Mouse (Mus musculus): ENCODE measurements around the gene Zbtb43. TPM values are rescaled to one million over a fixed set of nuclear protein-coding genes. Genes with fewer than 3 reads are reported as not detected.

Zbtb43 gene
- polyA plus RNA-seq (2015; fragmentation: Nextera tagmentation; extraction: Ambion mirVana), result 25.2 and 28.4 TPM in 2 replicates

- peak within 1 kb of the TSS; percentile 79 for H3K9ac ChIP-seq
- peak within 1 kb of the TSS; percentile 69 for H3K4me2 ChIP-seq
- ATAC-seq (replicated peaks), result peak; percentile 95
- H3K4me3 ChIP-seq, result peak within 1 kb of the TSS; percentile 78
- no peaks in the 10 kb centered on the region for H3K9me3 ChIP-seq
- H3K27ac ChIP-seq, result peak within 1 kb of the TSS; percentile 69
- WGBS, result 5% methylated on average over 36 of the region's 36 CpGs
- H3K36me3 ChIP-seq (replicated peaks), result no peaks in the 10 kb centered on the region; the same call in 1 of the 2 replicates
- peaks cover 28% of the 10 kb centered on the region for H3K4me1 ChIP-seq
- no peaks in the 10 kb centered on the region for H3K27me3 ChIP-seq (replicated peaks)
Measured at GRCm38 (mm10) chr2:33468466-33469097, at the start of gene Zbtb43. Zbtb43 (minus strand) TSS chr2:33468559.

- WGBS, result 60% methylated on average over 19 of the region's 19 CpGs
- no peak overlapping the region for H3K27ac ChIP-seq
Measured at GRCm38 (mm10) chr2:33515856-33516255, 47.5 kb upstream of the Zbtb43 start.

GRCm38 (mm10) chr2:33515431-33515830 is 47.1 kb upstream of the Zbtb43 start:
- H3K4me2 ChIP-seq, result no peak overlapping the region
- H3K9ac ChIP-seq, result no peak overlapping the region
- no peaks in the 10 kb centered on the region for H3K4me1 ChIP-seq
- no peaks in the 10 kb centered on the region for H3K9me3 ChIP-seq
- 87% methylated on average over 8 of the region's 8 CpGs for WGBS
- H3K27ac ChIP-seq, result no peak overlapping the region
- no peaks in the 10 kb centered on the region for H3K36me3 ChIP-seq (replicated peaks)
- H3K27me3 ChIP-seq (replicated peaks), result no peaks in the 10 kb centered on the region
- no peak overlapping the region for H3K4me3 ChIP-seq
- ATAC-seq (replicated peaks), result no peak

More at GRCm38 (mm10) chr2:33515856-33516255, 47.5 kb upstream of the Zbtb43 start:
- Histone ChIP-seq H3K4me1 (no peaks in the 10 kb centered on the region), H3K4me3 (no peak overlapping the region), H3K4me2 (no peak overlapping the region), H3K27me3 (replicated peaks) (no peaks in the 10 kb centered on the region), H3K9me3 (no peaks in the 10 kb centered on the region), H3K36me3 (replicated peaks) (no peaks in the 10 kb centered on the region), H3K9ac (no peak overlapping the region)
- no peak for ATAC-seq (replicated peaks)

- H3K36me3 ChIP-seq (replicated peaks), result no peaks in the 10 kb centered on the region
- H3K4me3 ChIP-seq, result no peak overlapping the region
- 94% methylated on average over 1 of the region's 1 CpGs for WGBS
- no peak overlapping the region for H3K4me2 ChIP-seq
- H3K9ac ChIP-seq, result no peak overlapping the region
- H3K27me3 ChIP-seq (replicated peaks), result no peaks in the 10 kb centered on the region
- H3K4me1 ChIP-seq, result no peaks in the 10 kb centered on the region
- no peaks in the 10 kb centered on the region for H3K9me3 ChIP-seq
- no peak for ATAC-seq (replicated peaks)
- no peak overlapping the region for H3K27ac ChIP-seq
Measured at GRCm38 (mm10) chr2:33510791-33511190, 42.4 kb upstream of the Zbtb43 start.

GRCm38 (mm10) chr2:33502602-33503001 is 34.2 kb upstream of the Zbtb43 start:
- Histone ChIP-seq H3K9ac (no peak overlapping the region), H3K27me3 (replicated peaks) (no peaks in the 10 kb centered on the region), H3K36me3 (replicated peaks) (no peaks in the 10 kb centered on the region), H3K27ac (no peak overlapping the region), H3K4me3 (no peak overlapping the region), H3K9me3 (no peaks in the 10 kb centered on the region), H3K4me2 (no peak overlapping the region), H3K4me1 (no peaks in the 10 kb centered on the region)
- ATAC-seq (replicated peaks), result no peak
- WGBS, result 52% methylated on average over 2 of the region's 2 CpGs

- 79% methylated on average over 4 of the region's 4 CpGs for WGBS
- no peak for ATAC-seq (replicated peaks)
- Histone ChIP-seq H3K27ac (no peak overlapping the region), H3K4me3 (no peak overlapping the region), H3K36me3 (replicated peaks) (no peaks in the 10 kb centered on the region), H3K4me2 (no peak overlapping the region), H3K27me3 (replicated peaks) (no peaks in the 10 kb centered on the region), H3K9me3 (no peaks in the 10 kb centered on the region), H3K9ac (no peak overlapping the region), H3K4me1 (no peaks in the 10 kb centered on the region)
Measured at GRCm38 (mm10) chr2:33498280-33498679, 29.9 kb upstream of the Zbtb43 start.

- no peak for ATAC-seq (replicated peaks)
- 56% methylated on average over 3 of the region's 3 CpGs for WGBS
Measured at GRCm38 (mm10) chr2:33495654-33496053, 27.3 kb upstream of the Zbtb43 start.

GRCm38 (mm10) chr2:33492041-33492440 is 23.7 kb upstream of the Zbtb43 start:
- no peak overlapping the region for H3K9ac ChIP-seq
- no peak overlapping the region for H3K27ac ChIP-seq

More at GRCm38 (mm10) chr2:33495654-33496053, 27.3 kb upstream of the Zbtb43 start:
- H3K4me2 ChIP-seq, result no peak overlapping the region
- H3K27me3 ChIP-seq (replicated peaks), result no peaks in the 10 kb centered on the region; the same call in 1 of the 2 replicates
- H3K36me3 ChIP-seq (replicated peaks), result no peaks in the 10 kb centered on the region
- H3K4me3 ChIP-seq, result no peak overlapping the region
- H3K4me1 ChIP-seq, result no peaks in the 10 kb centered on the region
- no peaks in the 10 kb centered on the region for H3K9me3 ChIP-seq
- no peak overlapping the region for H3K27ac ChIP-seq
- H3K9ac ChIP-seq, result no peak overlapping the region

GRCm38 (mm10) chr2:33489565-33489964 is 21.2 kb upstream of the Zbtb43 start:
- Histone ChIP-seq H3K9me3 (no peaks in the 10 kb centered on the region), H3K4me2 (no peak overlapping the region), H3K36me3 (replicated peaks) (no peaks in the 10 kb centered on the region), H3K27ac (no peak overlapping the region), H3K27me3 (replicated peaks) (peaks cover 8% of the 10 kb centered on the region), H3K9ac (no peak overlapping the region), H3K4me1 (peaks cover 11% of the 10 kb centered on the region), H3K4me3 (no peak overlapping the region)
- no peak for ATAC-seq (replicated peaks)
- WGBS, result 46% methylated on average over 10 of the region's 10 CpGs

More at GRCm38 (mm10) chr2:33492041-33492440, 23.7 kb upstream of the Zbtb43 start:
- Histone ChIP-seq H3K4me3 (no peak overlapping the region), H3K9me3 (no peaks in the 10 kb centered on the region), H3K4me2 (no peak overlapping the region), H3K27me3 (replicated peaks) (peaks cover 3% of the 10 kb centered on the region; the same call in 1 of the 2 replicates), H3K36me3 (replicated peaks) (no peaks in the 10 kb centered on the region), H3K4me1 (peaks cover 7% of the 10 kb centered on the region)
- WGBS, result 92% methylated on average over 3 of the region's 3 CpGs
- no peak for ATAC-seq (replicated peaks)

- Histone ChIP-seq H3K4me1 (peaks cover 11% of the 10 kb centered on the region), H3K27ac (peak overlapping the region; percentile 19), H3K27me3 (replicated peaks) (peaks cover 8% of the 10 kb centered on the region), H3K9me3 (no peaks in the 10 kb centered on the region), H3K36me3 (replicated peaks) (no peaks in the 10 kb centered on the region), H3K4me2 (no peak overlapping the region), H3K4me3 (no peak overlapping the region), H3K9ac (no peak overlapping the region)
- 54% methylated on average over 8 of the region's 8 CpGs for WGBS
- no peak; the same call in 1 of the 2 replicates for ATAC-seq (replicated peaks)
Measured at GRCm38 (mm10) chr2:33487332-33487731, 19.0 kb upstream of the Zbtb43 start.

- no peaks in the 10 kb centered on the region for H3K9me3 ChIP-seq
- peaks cover 11% of the 10 kb centered on the region for H3K4me1 ChIP-seq
- peak; percentile 67; the same call in 1 of the 2 replicates for ATAC-seq (replicated peaks)
- no peak overlapping the region for H3K4me3 ChIP-seq
- H3K27me3 ChIP-seq (replicated peaks), result peaks cover 8% of the 10 kb centered on the region; the same call in 1 of the 2 replicates
- peak overlapping the region; percentile 19; the same call in 1 of the 2 replicates for H3K27ac ChIP-seq
- H3K36me3 ChIP-seq (replicated peaks), result no peaks in the 10 kb centered on the region
- no peak overlapping the region for H3K9ac ChIP-seq
- 6% methylated on average over 9 of the region's 9 CpGs for WGBS
- no peak overlapping the region for H3K4me2 ChIP-seq
Measured at GRCm38 (mm10) chr2:33486866-33487265, 18.5 kb upstream of the Zbtb43 start.

- no peak for ATAC-seq (replicated peaks)
- Histone ChIP-seq H3K9ac (no peak overlapping the region), H3K27ac (no peak overlapping the region), H3K4me3 (no peak overlapping the region), H3K4me1 (0 out of 2 replicates have a peak, but pooled peaks cover 2% of the 10 kb centered on the region), H3K27me3 (replicated peaks) (no peaks in the 10 kb centered on the region), H3K4me2 (no peak overlapping the region), H3K36me3 (replicated peaks) (no peaks in the 10 kb centered on the region), H3K9me3 (no peaks in the 10 kb centered on the region)
- WGBS, result 89% methylated on average over 10 of the region's 10 CpGs
Measured at GRCm38 (mm10) chr2:33477961-33478755, 9.8 kb upstream of the Zbtb43 start.
